Mouse (Mus musculus): ENCODE data around the gene Ifngr2. TPM values are rescaled to one million over a fixed set of nuclear protein-coding genes. Genes with fewer than 3 reads are reported as not detected.

The Ifngr2 gene
- total RNA-seq, 1 experiment = 7.0 TPM

GRCm38 (mm10) chr16:91522479-91523309 is 24.2 kb upstream of the Ifngr2 start:
- in situ Hi-C loops (cut with MboI; ENCODE audit: low sequenced_read_pairs in 2 of 2, unreplicated experiment in 2 of 2) = no loop called here
- no peaks in the 10 kb centered on the region for H3K4me1 ChIP-seq (ENCODE audit: control insufficient read depth in 2 of 2, insufficient read depth in 2 of 2, low read length in 2 of 2, poor library complexity in 1 of 2)
- no peaks in the 10 kb centered on the region for H3K36me3 ChIP-seq (ENCODE audit: control insufficient read depth, insufficient read depth, low read length, poor library complexity, severe bottlenecking)
- H3K27ac ChIP-seq (ENCODE audit: insufficient read depth, low read depth, low read length, poor library complexity, severe bottlenecking) = no peak overlapping the region
- H3K4me3 ChIP-seq (ENCODE audit: insufficient read depth in 1 of 2, low read depth in 1 of 2, low read length in 2 of 2, poor library complexity in 1 of 2, severe bottlenecking in 1 of 2) = no peak overlapping the region
- no peaks in the 10 kb centered on the region for H3K9me3 ChIP-seq (ENCODE audit: control insufficient read depth, insufficient read depth, low read depth, low read length)
- no peak for DNase-seq (ENCODE audit: low read depth, low spot score)
- no peak overlapping the region for H3K9ac ChIP-seq (ENCODE audit: insufficient read depth, low read depth, low read length, poor library complexity, severe bottlenecking)
- TF ChIP-seq ZC3H11A (IDR thresholded peaks at IDR 0.05; ENCODE audit: borderline replicate concordance, low read depth, low read length) = no peak
- TF ChIP-seq MAFK (IDR thresholded peaks at IDR 0.05; ENCODE audit: insufficient read depth, low read depth, low read length) = no peak
- no peak for TF ChIP-seq CHD2 (IDR thresholded peaks at IDR 0.05; ENCODE audit: low read depth, low read length)
- TF ChIP-seq ZNF384 (IDR thresholded peaks at IDR 0.05; ENCODE audit: low read depth, low read length) = no peak
- no peak for TF ChIP-seq HCFC1 (IDR thresholded peaks at IDR 0.05; ENCODE audit: borderline replicate concordance, insufficient read depth, low read length)

- in situ Hi-C loops (cut with MboI; ENCODE audit: low sequenced_read_pairs in 2 of 2, unreplicated experiment in 2 of 2) = no loop called here
- no peaks in the 10 kb centered on the region for H3K36me3 ChIP-seq (ENCODE audit: control insufficient read depth, insufficient read depth, low read length, poor library complexity, severe bottlenecking)
- H3K4me1 ChIP-seq (ENCODE audit: control insufficient read depth in 2 of 2, insufficient read depth in 2 of 2, low read length in 2 of 2, poor library complexity in 1 of 2) = no peaks in the 10 kb centered on the region
- no peak overlapping the region for H3K27ac ChIP-seq (ENCODE audit: insufficient read depth, low read depth, low read length, poor library complexity, severe bottlenecking)
- TF ChIP-seq ZC3H11A (IDR thresholded peaks at IDR 0.05; ENCODE audit: borderline replicate concordance, low read depth, low read length) (no peak), HCFC1 (IDR thresholded peaks at IDR 0.05; ENCODE audit: borderline replicate concordance, insufficient read depth, low read length) (no peak), CHD2 (IDR thresholded peaks at IDR 0.05; ENCODE audit: low read depth, low read length) (no peak), ZNF384 (IDR thresholded peaks at IDR 0.05; ENCODE audit: low read depth, low read length) (no peak), MAFK (IDR thresholded peaks at IDR 0.05; ENCODE audit: insufficient read depth, low read depth, low read length) (no peak)
- no peaks in the 10 kb centered on the region for H3K9me3 ChIP-seq (ENCODE audit: control insufficient read depth, insufficient read depth, low read depth, low read length)
- H3K4me3 ChIP-seq (ENCODE audit: insufficient read depth in 1 of 2, low read depth in 1 of 2, low read length in 2 of 2, poor library complexity in 1 of 2, severe bottlenecking in 1 of 2) = no peak overlapping the region
- H3K9ac ChIP-seq (ENCODE audit: insufficient read depth, low read depth, low read length, poor library complexity, severe bottlenecking) = no peak overlapping the region
- no peak for DNase-seq (ENCODE audit: low read depth, low spot score)
These were observed 22.7 kb upstream of the Ifngr2 start for GRCm38 (mm10) chr16:91524206-91524605.

GRCm38 (mm10) chr16:91526274-91526673 is 20.6 kb upstream of the Ifngr2 start:
- H3K4me3 ChIP-seq (ENCODE audit: insufficient read depth in 1 of 2, low read depth in 1 of 2, low read length in 2 of 2, poor library complexity in 1 of 2, severe bottlenecking in 1 of 2) = no peak overlapping the region
- H3K9ac ChIP-seq (ENCODE audit: insufficient read depth, low read depth, low read length, poor library complexity, severe bottlenecking) = no peak overlapping the region
- TF ChIP-seq ZNF384 (IDR thresholded peaks at IDR 0.05; ENCODE audit: low read depth, low read length) (no peak), CHD2 (IDR thresholded peaks at IDR 0.05; ENCODE audit: low read depth, low read length) (no peak), ZC3H11A (IDR thresholded peaks at IDR 0.05; ENCODE audit: borderline replicate concordance, low read depth, low read length) (no peak), HCFC1 (IDR thresholded peaks at IDR 0.05; ENCODE audit: borderline replicate concordance, insufficient read depth, low read length) (no peak), MAFK (IDR thresholded peaks at IDR 0.05; ENCODE audit: insufficient read depth, low read depth, low read length) (no peak)
- H3K36me3 ChIP-seq (ENCODE audit: control insufficient read depth, insufficient read depth, low read length, poor library complexity, severe bottlenecking) = no peaks in the 10 kb centered on the region
- in situ Hi-C loops (cut with MboI; ENCODE audit: low sequenced_read_pairs in 2 of 2, unreplicated experiment in 2 of 2) = no loop called here
- no peaks in the 10 kb centered on the region for H3K9me3 ChIP-seq (ENCODE audit: control insufficient read depth, insufficient read depth, low read depth, low read length)
- H3K27ac ChIP-seq (ENCODE audit: insufficient read depth, low read depth, low read length, poor library complexity, severe bottlenecking) = no peak overlapping the region
- H3K4me1 ChIP-seq (ENCODE audit: control insufficient read depth in 2 of 2, insufficient read depth in 2 of 2, low read length in 2 of 2, poor library complexity in 1 of 2) = no peaks in the 10 kb centered on the region
- DNase-seq (ENCODE audit: low read depth, low spot score) = no peak

- H3K9me3 ChIP-seq (ENCODE audit: control insufficient read depth, insufficient read depth, low read depth, low read length) = no peaks in the 10 kb centered on the region
- no peak for TF ChIP-seq ZNF384 (IDR thresholded peaks at IDR 0.05; ENCODE audit: low read depth, low read length)
- no peak for TF ChIP-seq MAFK (IDR thresholded peaks at IDR 0.05; ENCODE audit: insufficient read depth, low read depth, low read length)
- TF ChIP-seq HCFC1 (IDR thresholded peaks at IDR 0.05; ENCODE audit: borderline replicate concordance, insufficient read depth, low read length) = no peak
- no peak for TF ChIP-seq ZC3H11A (IDR thresholded peaks at IDR 0.05; ENCODE audit: borderline replicate concordance, low read depth, low read length)
- no peak for TF ChIP-seq CHD2 (IDR thresholded peaks at IDR 0.05; ENCODE audit: low read depth, low read length)
- H3K4me1 ChIP-seq (ENCODE audit: control insufficient read depth in 2 of 2, insufficient read depth in 2 of 2, low read length in 2 of 2, poor library complexity in 1 of 2) = no peaks in the 10 kb centered on the region
- in situ Hi-C loops (cut with MboI; ENCODE audit: low sequenced_read_pairs in 2 of 2, unreplicated experiment in 2 of 2) = no loop called here
- no peak overlapping the region for H3K4me3 ChIP-seq (ENCODE audit: insufficient read depth in 1 of 2, low read depth in 1 of 2, low read length in 2 of 2, poor library complexity in 1 of 2, severe bottlenecking in 1 of 2)
- no peak overlapping the region for H3K27ac ChIP-seq (ENCODE audit: insufficient read depth, low read depth, low read length, poor library complexity, severe bottlenecking)
- H3K9ac ChIP-seq (ENCODE audit: insufficient read depth, low read depth, low read length, poor library complexity, severe bottlenecking) = no peak overlapping the region
- no peak for DNase-seq (ENCODE audit: low read depth, low spot score)
- H3K36me3 ChIP-seq (ENCODE audit: control insufficient read depth, insufficient read depth, low read length, poor library complexity, severe bottlenecking) = no peaks in the 10 kb centered on the region
These were observed 19.8 kb upstream of the Ifngr2 start for GRCm38 (mm10) chr16:91527051-91527450.

All from ES-E14 (cell line).